Mouse (Mus musculus) MEL (cell line): ENCODE data around the gene Ptpn9. TPM values are rescaled to one million over a fixed set of nuclear protein-coding genes. Genes with fewer than 3 reads are reported as not detected.

Experiments
- DNase-seq: peaks from one replicate; pipeline ENCODE4 v3.0.0; 2011; ENCODE audit warnings: low read depth, low spot score
- H3K27ac ChIP-seq: 2 replicates; pipeline ENCODE4 v1.5.1; 2012; ENCODE audit warnings: low read depth, mild to moderate bottlenecking, control low read depth, low read length, moderate library complexity; ENCODE audit not compliant: control insufficient read depth
- H3K27me3 ChIP-seq, 2 experiments: fragments of 150-350 bp in 1 of 2; sonication (generic) in 1 of 2; 2 replicates each; pipeline ENCODE4 v1.6.1; 2012; ENCODE audit warnings: low read length in 2 of 2, mild to moderate bottlenecking in 2 of 2, improper control_type of control experiment in 1 of 2, moderate library complexity in 1 of 2; ENCODE audit not compliant: insufficient read depth in 2 of 2, control insufficient read depth in 1 of 2
- H3K36me3 ChIP-seq, 2 experiments: 2 replicates each; pipeline ENCODE4 v1.6.1; 2012 to 2014; ENCODE audit warnings: low read length in 2 of 2, improper control_type of control experiment in 1 of 2, inconsistent platforms in 1 of 2, mild to moderate bottlenecking in 1 of 2; ENCODE audit not compliant: insufficient read depth in 2 of 2, control insufficient read depth in 1 of 2
- H3K4me1 ChIP-seq, 2 experiments: fragments of 150-350 bp in 1 of 2; sonication (generic) in 1 of 2; 2 replicates each; pipeline ENCODE4 v1.6.1; 2012; ENCODE audit warnings: low read length in 2 of 2, improper control_type of control experiment in 1 of 2, mild to moderate bottlenecking in 1 of 2; ENCODE audit not compliant: insufficient read depth in 2 of 2, control insufficient read depth in 1 of 2
- H3K4me3 ChIP-seq, 2 experiments: fragments of 150-350 bp in 1 of 2; sonication (generic) in 1 of 2; 2 replicates each; pipeline ENCODE4 v1.5.1; 2012; ENCODE audit warnings: low read depth in 2 of 2, low read length in 2 of 2, mild to moderate bottlenecking in 2 of 2, moderate library complexity in 2 of 2, control low read depth in 1 of 2, improper control_type of control experiment in 1 of 2; ENCODE audit not compliant: control insufficient read depth in 1 of 2, insufficient read depth in 1 of 2
- H3K79me2 ChIP-seq: 2 replicates; pipeline ENCODE4 v1.6.1; 2012; ENCODE audit warnings: mild to moderate bottlenecking, low read length, moderate library complexity; ENCODE audit not compliant: control insufficient read depth, poor library complexity, insufficient read depth
- H3K9ac ChIP-seq: 2 replicates; pipeline ENCODE4 v1.6.1; 2012; ENCODE audit warnings: low read depth, mild to moderate bottlenecking, control low read depth, low read length, moderate library complexity; ENCODE audit not compliant: control insufficient read depth, poor library complexity, severe bottlenecking
- H3K9me3 ChIP-seq: fragments of 150-350 bp; sonication (generic); replicated peaks from 2 replicates; pipeline ENCODE4 v1.6.1; 2012; ENCODE audit warnings: mild to moderate bottlenecking, low read length, improper control_type of control experiment, moderate library complexity; ENCODE audit not compliant: insufficient read depth
- BHLHE40 ChIP-seq: IDR thresholded peaks from 2 replicates; pipeline ENCODE4 v1.6.1; 2012; ENCODE audit warnings: low read depth, mild to moderate bottlenecking, inconsistent platforms, low read length, improper control_type of control experiment, borderline replicate concordance
- CHD1 ChIP-seq: IDR thresholded peaks from 2 replicates; pipeline ENCODE4 v1.6.1; 2012; ENCODE audit warnings: low read depth, mild to moderate bottlenecking, inconsistent platforms, low read length, improper control_type of control experiment
- CTCF ChIP-seq, 3 experiments: IDR thresholded peaks in 2 of 3; conservative IDR thresholded peaks in 1 of 3; 2 replicates each; pipeline ENCODE4 v1.5.1; 2011 to 2012; ENCODE audit warnings: low read length in 3 of 3, low read depth in 2 of 3, mild to moderate bottlenecking in 2 of 3, improper control_type of control experiment in 1 of 3, inconsistent platforms in 1 of 3, mixed read lengths in 1 of 3, moderate library complexity in 1 of 3; ENCODE audit not compliant: control insufficient read depth in 1 of 3, insufficient read depth in 1 of 3, poor library complexity in 1 of 3, severe bottlenecking in 1 of 3
- HCFC1 ChIP-seq: IDR thresholded peaks from 2 replicates; pipeline ENCODE4 v1.6.1; 2012; ENCODE audit warnings: low read depth, mild to moderate bottlenecking, inconsistent platforms, low read length, improper control_type of control experiment, moderate library complexity
- JUND ChIP-seq: IDR thresholded peaks from 2 replicates; pipeline ENCODE4 v1.6.1; 2011; ENCODE audit warnings: low read depth, mild to moderate bottlenecking, improper control_type of control experiment, low read length
- MAFK ChIP-seq: IDR thresholded peaks from 2 replicates; pipeline ENCODE4 v1.6.1; 2011; ENCODE audit warnings: low read depth, mild to moderate bottlenecking, low read length, improper control_type of control experiment, borderline replicate concordance
- MAX ChIP-seq: IDR thresholded peaks from 2 replicates; pipeline ENCODE4 v1.6.1; 2011; ENCODE audit warnings: low read length, improper control_type of control experiment
- MEF2A ChIP-seq: IDR thresholded peaks from 2 replicates; pipeline ENCODE4 v1.6.1; 2014; ENCODE audit warnings: low read depth, mild to moderate bottlenecking, inconsistent platforms, low read length, improper control_type of control experiment; ENCODE audit not compliant: poor library complexity, insufficient replicate concordance, severe bottlenecking; ENCODE audit errors: extremely low read depth
- MXI1 ChIP-seq: IDR thresholded peaks from 2 replicates; pipeline ENCODE4 v1.6.1; 2011; ENCODE audit warnings: mild to moderate bottlenecking, low read depth, low read length, improper control_type of control experiment
- NELFE ChIP-seq: IDR thresholded peaks from 2 replicates; pipeline ENCODE4 v1.6.1; 2011; ENCODE audit warnings: low read depth, low read length, improper control_type of control experiment
- POLR2A ChIP-seq, 2 experiments: IDR thresholded peaks; 2 replicates each; pipeline ENCODE4 v1.6.1; 2011 to 2012; ENCODE audit warnings: low read length in 2 of 2, mild to moderate bottlenecking in 2 of 2, control low read depth in 1 of 2, improper control_type of control experiment in 1 of 2, low read depth in 1 of 2, moderate library complexity in 1 of 2; ENCODE audit not compliant: control insufficient read depth in 1 of 2, insufficient read depth in 1 of 2, poor library complexity in 1 of 2
- SIN3A ChIP-seq: IDR thresholded peaks from 2 replicates; pipeline ENCODE4 v1.6.1; 2012; ENCODE audit warnings: low read length, improper control_type of control experiment, inconsistent platforms
- TAL1 ChIP-seq: IDR thresholded peaks from 2 replicates; pipeline ENCODE4 v1.6.1; 2012; ENCODE audit warnings: mild to moderate bottlenecking, inconsistent platforms, low read length, moderate library complexity, mixed read lengths
- TBP ChIP-seq: IDR thresholded peaks from 2 replicates; pipeline ENCODE4 v1.8.0; 2011; ENCODE audit warnings: low read depth, low read length, improper control_type of control experiment
- TCF12 ChIP-seq: IDR thresholded peaks from 2 replicates; pipeline ENCODE4 v1.6.1; 2014; ENCODE audit warnings: low read depth, mild to moderate bottlenecking, inconsistent platforms, low read length, improper control_type of control experiment, moderate library complexity
- ZMIZ1 ChIP-seq: IDR thresholded peaks from 2 replicates; pipeline ENCODE4 v1.6.1; 2012; ENCODE audit warnings: low read depth, mild to moderate bottlenecking, inconsistent platforms, low read length, improper control_type of control experiment, moderate library complexity
- polyA plus RNA-seq, 2 experiments: library from polyadenylated mRNA; stranded (reverse) in 1 of 2; unstranded in 1 of 2; fragments of >175 nt in 1 of 2; fragments of >200 nt in 1 of 2; gene quantifications; 2 replicates each; pipeline versions ENCODE4 v1.2.1 to v1.2.4; 2012; ENCODE audit warnings: low replicate concordance in 2 of 2, low read depth in 1 of 2; ENCODE audit not compliant: insufficient read length in 2 of 2, insufficient read depth in 1 of 2, missing spikeins in 1 of 2
- total RNA-seq: library from RNA; depleted of rRNA; stranded (reverse); fragments of 300-350 nt; gene quantifications from 2 replicates; pipeline ENCODE4 v1.2.3, GENCODE M21; 2012

The Ptpn9 gene
- total and polyA plus RNA-seq, 3 experiments: 10.6 to 24.3 TPM; not detected in 1

DNA sequence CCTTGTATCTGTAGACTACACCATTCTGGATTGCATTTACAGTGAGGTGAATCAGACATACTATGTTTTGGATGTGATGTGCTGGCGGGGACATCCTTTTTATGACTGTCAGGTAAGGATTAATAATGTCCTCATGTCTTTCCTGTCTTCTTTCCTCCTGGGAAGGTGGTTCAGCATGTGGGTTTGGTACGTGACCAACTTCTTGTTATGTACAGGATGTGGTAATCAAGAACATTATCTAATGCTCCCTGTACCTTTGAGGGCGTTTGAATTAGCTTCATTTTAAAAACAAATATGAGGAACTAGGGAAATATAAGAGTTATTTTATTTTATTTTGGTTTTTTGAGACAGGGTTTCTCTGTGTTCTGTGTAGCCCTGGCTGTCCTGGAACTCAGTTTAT, 19.5 kb upstream of the Ptpn9 start (continued):
- TF ChIP-seq BHLHE40 (no peak), MAX (peak; percentile 40; the same call in 1 of the 2 replicates)
- TF ChIP-seq, all 39 proteins: peak for 9

DNA sequence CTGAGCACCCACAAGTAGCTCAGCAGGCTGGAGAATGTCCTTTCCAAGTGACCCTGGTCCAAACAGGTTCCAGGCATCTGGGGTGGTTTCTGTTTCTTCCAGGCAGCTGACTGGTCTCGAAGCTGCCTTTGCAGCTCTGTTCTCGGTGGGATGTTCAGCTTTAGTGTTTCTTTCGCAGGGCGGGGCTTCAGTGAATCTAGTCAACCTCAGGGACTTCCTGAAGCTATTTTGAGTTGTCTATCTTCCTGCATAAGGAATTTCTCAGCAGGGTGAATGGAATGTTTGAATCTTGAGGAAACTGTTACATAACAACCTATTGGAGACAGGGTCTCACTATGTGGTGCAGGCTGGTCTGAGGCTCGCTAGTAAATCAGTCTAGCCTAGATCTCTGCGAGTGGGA, 14.5 kb upstream of the Ptpn9 start:
- Histone ChIP-seq H3K36me3 (peaks cover 0 to 26% of the 10 kb centered on the region in 2 experiments; a peak in 2 of 4 replicates), H3K27ac (no peak overlapping the region)
- TF ChIP-seq TCF12 (no peak), MXI1 (no peak), POLR2A (IDR thresholded peaks at IDR 0.05; ENCODE audit: control insufficient read depth in 1 of 2, insufficient read depth in 1 of 2, low read depth in 1 of 2, low read length in 2 of 2, poor library complexity in 1 of 2) (no peak), MEF2A (no peak), BHLHE40 (no peak)

DNA sequence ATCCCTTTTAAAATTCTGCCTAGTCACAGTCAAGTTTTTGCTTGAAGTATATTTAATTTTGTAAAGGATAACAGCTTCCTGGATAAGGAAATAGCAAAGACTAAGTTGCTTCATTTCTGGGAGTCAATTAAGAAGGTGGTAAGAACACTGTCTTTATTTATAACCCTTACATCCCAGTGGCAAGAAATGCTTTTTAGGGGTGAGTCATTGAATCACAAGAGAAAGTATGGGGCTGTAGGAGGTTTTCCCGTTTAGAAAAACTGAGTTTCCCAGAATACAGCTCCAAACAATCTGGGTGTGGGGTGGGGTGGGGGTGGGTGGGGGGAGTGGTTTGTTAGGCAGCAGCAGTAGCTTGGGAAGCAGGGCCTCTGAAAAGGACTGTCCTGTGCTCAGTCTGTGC, 13.2 kb upstream of the Ptpn9 start:
- H3K27me3 ChIP-seq: no peaks in the 10 kb centered on the region
- H3K27ac ChIP-seq: no peak overlapping the region
- H3K79me2 ChIP-seq: no peaks in the 10 kb centered on the region
- peaks cover 0 to 16% of the 10 kb centered on the region in 2 experiments; a peak in 2 of 4 replicates for H3K36me3 ChIP-seq
- no peak for DNase-seq
- H3K4me3 ChIP-seq: no peak overlapping the region
- H3K9me3 ChIP-seq: no peaks in the 10 kb centered on the region
- peaks cover 0 to 12% of the 10 kb centered on the region in 2 experiments; a peak in 3 of 4 replicates for H3K4me1 ChIP-seq
- TF ChIP-seq CHD1: no peak
- TF ChIP-seq SIN3A: no peak
- TF ChIP-seq JUND: no peak
- no peak for TF ChIP-seq TBP
- no peak for TF ChIP-seq HCFC1
- no peak for TF ChIP-seq NELFE
- TF ChIP-seq CTCF (IDR thresholded peaks at IDR 0.05 in 2 of 3, conservative IDR thresholded peaks at IDR 0.05 in 1 of 3; ENCODE audit: control insufficient read depth in 1 of 3, insufficient read depth in 1 of 3, low read depth in 2 of 3, low read length in 3 of 3, poor library complexity in 1 of 3, severe bottlenecking in 1 of 3): no peak
- TF ChIP-seq TAL1: no peak
- TF ChIP-seq ZMIZ1: no peak
- TF ChIP-seq MEF2A: no peak
- TF ChIP-seq MAFK: no peak
- TF ChIP-seq, all 39 proteins: peak for 0
- no peak overlapping the region for H3K9ac ChIP-seq

More for the DNA sequence above, 14.5 kb upstream of the Ptpn9 start:
- Histone ChIP-seq H3K9me3 (no peaks in the 10 kb centered on the region), H3K4me1 (peaks cover 9 to 22% of the 10 kb centered on the region in 2 experiments), H3K4me3 (no peak overlapping the region), H3K27me3 (no peaks in the 10 kb centered on the region), H3K9ac (no peak overlapping the region), H3K79me2 (no peaks in the 10 kb centered on the region)
- DNase-seq: no peak
